8 mouse cellular contexts compared by ENCODE assay signal in the genomic region with DNA sequence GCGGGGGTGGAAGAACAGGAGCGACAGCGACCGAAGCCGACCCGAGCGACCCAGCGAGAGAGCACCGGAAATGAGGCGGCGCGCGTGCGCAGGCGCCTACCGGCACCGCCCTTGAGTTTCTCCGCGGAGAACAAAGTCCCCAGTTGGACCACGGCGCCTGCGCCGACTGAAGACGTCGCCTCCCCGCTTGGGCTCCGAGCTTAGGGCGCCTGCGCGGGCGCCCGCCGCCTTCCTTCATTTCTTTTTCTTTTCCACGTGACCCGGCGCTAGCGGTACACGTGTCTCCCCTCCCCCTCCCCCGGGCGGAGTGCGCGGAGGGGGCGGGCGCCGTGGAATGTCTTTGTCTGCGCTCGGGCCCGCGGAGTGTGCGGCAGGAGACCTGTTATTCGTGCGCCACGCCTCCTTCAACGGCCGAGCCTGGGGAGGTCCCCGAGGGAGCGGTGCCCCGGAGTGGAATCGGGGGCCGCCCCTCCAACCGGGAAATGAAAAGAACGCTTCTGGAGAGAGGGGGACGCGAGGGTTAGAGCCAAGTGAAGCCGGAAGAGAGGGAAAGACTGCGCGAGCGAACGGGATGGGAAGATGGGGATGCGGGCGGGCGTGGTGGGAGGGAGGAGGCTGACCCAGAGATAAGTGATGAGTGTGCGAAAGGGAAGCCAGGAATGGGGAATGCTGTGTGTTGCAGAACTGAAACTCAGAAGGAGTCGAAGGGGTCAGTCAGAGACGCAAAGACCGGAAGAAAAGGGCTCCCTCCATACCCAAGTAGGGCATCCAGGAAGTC. TPM values are rescaled to one million over a fixed set of nuclear protein-coding genes. Genes with fewer than 3 reads are reported as not detected.
DNase-seq lines count a peak whose midpoint lies in the region; ATAC-seq and TF ChIP-seq lines count a peak whose summit lies in the region.

A gene (minus strand): TSS at position 72 of the 778 bp plus-strand sequence.

- TF ChIP-seq CTCF in kidney, adult 2 months (conservative IDR thresholded peaks at IDR 0.05; ENCODE audit: insufficient read depth, insufficient read length, low read depth, low read length) = no peak
- no peak for TF ChIP-seq CTCF in spleen, adult 2 months (IDR thresholded peaks at IDR 0.05; ENCODE audit: extremely low read depth, insufficient read depth, insufficient read length, insufficient replicate concordance)

- H3K4me2 ChIP-seq in embryonic facial prominence, embryonic 13.5 days = peak within 1 kb of the TSS; percentile 74
- peak within 1 kb of the TSS; percentile 83 for H3K4me2 ChIP-seq in limb, embryonic 12.5 days
- H3K4me2 ChIP-seq in midbrain, embryonic 15.5 days = peak within 1 kb of the TSS; percentile 75

- ATAC-seq in embryonic facial prominence, embryonic 13.5 days (ENCODE audit: insufficient number of reproducible peaks, insufficient read depth, low FRiP score, low TSS enrichment, low read depth) = peak; percentile 92
- peak; percentile 90 for ATAC-seq in limb, embryonic 12.5 days (ENCODE audit: insufficient number of reproducible peaks, insufficient read depth, low FRiP score, low TSS enrichment, low read depth)
- ATAC-seq in midbrain, embryonic 15.5 days (replicated peaks) = peak; percentile 93

- H3K9ac ChIP-seq in embryonic facial prominence, embryonic 13.5 days = peak within 1 kb of the TSS; percentile 100
- H3K9ac ChIP-seq in limb, embryonic 12.5 days (replicated peaks) = peak within 1 kb of the TSS; percentile 100
- peak within 1 kb of the TSS; percentile 90 for H3K9ac ChIP-seq in midbrain, embryonic 15.5 days

- peak within 1 kb of the TSS; percentile 99 for H3K27ac ChIP-seq in embryonic facial prominence, embryonic 13.5 days
- peak within 1 kb of the TSS; percentile 88 for H3K27ac ChIP-seq in kidney, adult 2 months (ENCODE audit: insufficient read depth, low read depth, low read length)
- peak within 1 kb of the TSS; percentile 99 for H3K27ac ChIP-seq in limb, embryonic 12.5 days
- peak within 1 kb of the TSS; percentile 99 for H3K27ac ChIP-seq in midbrain, embryonic 15.5 days
- peak within 1 kb of the TSS; percentile 99 for H3K27ac ChIP-seq in spleen, adult 2 months (ENCODE audit: insufficient read depth, low read length)

- peak within 1 kb of the TSS; percentile 100 for H3K4me3 ChIP-seq in embryonic facial prominence, embryonic 13.5 days
- peak within 1 kb of the TSS; percentile 93 for H3K4me3 ChIP-seq in kidney, adult 2 months (ENCODE audit: insufficient read depth, low read depth, low read length)
- H3K4me3 ChIP-seq in limb, embryonic 12.5 days (replicated peaks) = peak within 1 kb of the TSS; percentile 100
- H3K4me3 ChIP-seq in midbrain, embryonic 15.5 days = peak within 1 kb of the TSS; percentile 84
- H3K4me3 ChIP-seq in spleen, adult 2 months (ENCODE audit: extremely low read depth, insufficient read depth, insufficient read length) = peak within 1 kb of the TSS; percentile 99

- peak; percentile 60 for TF ChIP-seq POLR2A in kidney, adult 2 months (IDR thresholded peaks at IDR 0.05; ENCODE audit: low read depth, low read length)
- TF ChIP-seq POLR2A in spleen, adult 2 months (IDR thresholded peaks at IDR 0.05; ENCODE audit: low read depth, low read length) = peak; percentile 84

- no peaks in the 10 kb centered on the region for H3K27me3 ChIP-seq in embryonic facial prominence, embryonic 13.5 days
- H3K27me3 ChIP-seq in kidney, adult 2 months (replicated peaks; ENCODE audit: control insufficient read depth, insufficient read depth, low read length) = no peaks in the 10 kb centered on the region
- no peaks in the 10 kb centered on the region for H3K27me3 ChIP-seq in limb, embryonic 12.5 days
- H3K27me3 ChIP-seq in midbrain, embryonic 15.5 days (replicated peaks) = no peaks in the 10 kb centered on the region
- H3K27me3 ChIP-seq in spleen, adult 2 months (ENCODE audit: control insufficient read depth, insufficient read depth, low read length) = no peaks in the 10 kb centered on the region

- WGBS in embryonic facial prominence, embryonic 13.5 days = under 1% methylated on average over 76 of the region's 76 CpGs
- WGBS in kidney, adult 2 months = 1% methylated on average over 73 of the region's 76 CpGs
- WGBS in limb, embryonic 12.5 days = under 1% methylated on average over 76 of the region's 76 CpGs
- WGBS in midbrain, embryonic 15.5 days = under 1% methylated on average over 74 of the region's 76 CpGs
- WGBS in spleen, adult 2 months = under 1% methylated on average over 73 of the region's 76 CpGs

- DNase-seq in 3134 (ENCODE audit: extremely low read depth, insufficient read length, low spot score) = peak; percentile 98
- peak; percentile 98 for DNase-seq in adrenal gland, postnatal 36 days
- peak; percentile 97 to 98 for DNase-seq in heart, adult 18-20 months
- peak; percentile 98 for DNase-seq in kidney, adult 2 months
- peak; percentile 95 to 98 for DNase-seq in spleen, adult 2 months (ENCODE audit: low read depth in 1 of 2, low spot score in 2 of 2)

- no peaks in the 10 kb centered on the region for H3K9me3 ChIP-seq in embryonic facial prominence, embryonic 13.5 days
- H3K9me3 ChIP-seq in limb, embryonic 12.5 days = no peaks in the 10 kb centered on the region
- H3K9me3 ChIP-seq in midbrain, embryonic 15.5 days = no peaks in the 10 kb centered on the region

- H3K4me1 ChIP-seq in embryonic facial prominence, embryonic 13.5 days = peaks cover 24% of the 10 kb centered on the region
- H3K4me1 ChIP-seq in kidney, adult 2 months (ENCODE audit: control insufficient read depth, insufficient read depth, low read length) = peaks cover 4% of the 10 kb centered on the region; the same call in 1 of the 2 replicates
- peaks cover 19% of the 10 kb centered on the region for H3K4me1 ChIP-seq in limb, embryonic 12.5 days (replicated peaks)
- peaks cover 35% of the 10 kb centered on the region for H3K4me1 ChIP-seq in midbrain, embryonic 15.5 days
- peaks cover 6% of the 10 kb centered on the region for H3K4me1 ChIP-seq in spleen, adult 2 months (ENCODE audit: control insufficient read depth, insufficient read depth, insufficient read length)

- peaks cover under 1% of the 10 kb centered on the region; the same call in 1 of the 2 replicates for H3K36me3 ChIP-seq in embryonic facial prominence, embryonic 13.5 days
- H3K36me3 ChIP-seq in kidney, adult 2 months (ENCODE audit: control insufficient read depth, insufficient read depth, low read length) = no peaks in the 10 kb centered on the region
- peaks cover 10% of the 10 kb centered on the region for H3K36me3 ChIP-seq in limb, embryonic 12.5 days
- H3K36me3 ChIP-seq in midbrain, embryonic 15.5 days (replicated peaks) = no peaks in the 10 kb centered on the region
- H3K36me3 ChIP-seq in spleen, adult 2 months (ENCODE audit: control insufficient read depth, insufficient read depth, low read length) = no peaks in the 10 kb centered on the region; the same call in 1 of the 2 replicates

RNA-seq across cellular contexts. Expression of the gene that starts here (rescaled TPM):
- 10 to 100 TPM; 66.0 to 83.9 TPM for total RNA-seq in adrenal gland, postnatal 36 days (2021)
- 143 and 152 TPM in 2 replicates for polyA plus RNA-seq in embryonic facial prominence, embryonic 13.5 days (2015; fragmentation: Nextera tagmentation; extraction: Ambion mirVana)
- 10 to 100 TPM; 34.3 to 38.7 TPM for total RNA-seq in heart, adult 18-20 months (2021)
- polyA plus RNA-seq in kidney, adult 2 months (2012; rRNA removed) = 16.0 TPM in 2 replicates
- polyA plus RNA-seq in limb, embryonic 12.5 days (2016; fragmentation: Nextera tagmentation; extraction: Ambion mirVana) = 204 TPM in 2 replicates
- polyA plus RNA-seq in midbrain, embryonic 15.5 days (2015; fragmentation: Nextera tagmentation; extraction: Ambion mirVana) = 137 and 138 TPM in 2 replicates
- 40.9 and 61.5 TPM in 2 replicates for polyA plus RNA-seq in spleen, adult 2 months (2012; rRNA removed)

Comparison
In these comparisons a context has a peak if more than half of its experiments do, and no peak if none do; other contexts are left out.
1. Peak in every context shown above with its lines: DNase-seq, ATAC-seq, H3K4me3 ChIP-seq and H3K27ac ChIP-seq.